Mouse (Mus musculus) hindlimb bud, embryonic 11.5 days (tissue): ENCODE measurements around the gene Slc39a9.

Experiments
- DNase-seq: peaks from one replicate; pipeline ENCODE4 v3.0.0-alpha.2; 2012; ENCODE audit warnings: low read depth, low spot score; ENCODE audit errors: extremely low spot score

Slc39a9 gene

GRCm38 (mm10) chr12:80715915-80716314, 72.2 kb downstream of the Slc39a9 start:
- no peak for DNase-seq

- DNase-seq: no peak
Observed at GRCm38 (mm10) chr12:80719141-80719540, 75.5 kb downstream of the Slc39a9 start.

GRCm38 (mm10) chr12:80720507-80720906, 76.8 kb downstream of the Slc39a9 start:
- DNase-seq: no peak

- no peak for DNase-seq
Observed at GRCm38 (mm10) chr12:80721458-80721857, 77.8 kb downstream of the Slc39a9 start.

- DNase-seq: peak; percentile 30
Observed at GRCm38 (mm10) chr12:80724853-80725559, 81.3 kb downstream of the Slc39a9 start.

- no peak for DNase-seq
Observed at GRCm38 (mm10) chr12:80728207-80728606, 84.5 kb downstream of the Slc39a9 start.

GRCm38 (mm10) chr12:80728814-80729213, 85.1 kb downstream of the Slc39a9 start:
- DNase-seq: no peak

GRCm38 (mm10) chr12:80729758-80730530, 86.3 kb downstream of the Slc39a9 start:
- no peak for DNase-seq

GRCm38 (mm10) chr12:80730567-80730966, 86.9 kb downstream of the Slc39a9 start:
- peak; percentile 26 for DNase-seq
